Mouse (Mus musculus) cerebellum, postnatal 10 days (tissue): ENCODE results near the gene Enah.

Source experiments
- DNase-seq, 2 experiments: peaks; one replicate each; pipeline ENCODE4 v3.0.0; 2021; ENCODE audit warnings: mixed read lengths in 2 of 2

Enah gene

GRCm38 (mm10) chr1:182019926-182020801 is at the start of gene Enah:
TSS of gene Enah (minus strand) at chr1:182019990.
- DNase-seq: peak; percentile 86 to 94

DNA sequence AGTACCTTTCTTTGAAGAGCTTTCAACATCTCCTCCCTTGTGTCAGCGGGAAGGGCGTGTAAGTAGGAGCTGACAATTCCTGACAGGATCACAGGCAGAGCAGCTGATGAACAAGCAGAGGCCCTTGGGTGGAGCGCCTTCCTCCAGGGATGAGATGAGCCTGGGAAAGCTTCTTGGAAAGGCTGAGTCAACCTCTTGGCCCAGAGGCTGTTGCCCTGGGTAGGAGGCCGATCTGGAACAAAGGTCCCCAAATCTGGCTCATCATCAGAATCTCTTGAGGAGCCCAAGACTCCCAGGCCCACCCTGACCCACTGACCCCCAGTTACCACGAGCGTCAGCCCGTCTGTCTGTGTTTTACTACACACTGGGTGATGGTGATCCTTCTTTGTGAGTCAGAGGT is 48.3 kb upstream of the Enah start:
- no peak for DNase-seq

DNA sequence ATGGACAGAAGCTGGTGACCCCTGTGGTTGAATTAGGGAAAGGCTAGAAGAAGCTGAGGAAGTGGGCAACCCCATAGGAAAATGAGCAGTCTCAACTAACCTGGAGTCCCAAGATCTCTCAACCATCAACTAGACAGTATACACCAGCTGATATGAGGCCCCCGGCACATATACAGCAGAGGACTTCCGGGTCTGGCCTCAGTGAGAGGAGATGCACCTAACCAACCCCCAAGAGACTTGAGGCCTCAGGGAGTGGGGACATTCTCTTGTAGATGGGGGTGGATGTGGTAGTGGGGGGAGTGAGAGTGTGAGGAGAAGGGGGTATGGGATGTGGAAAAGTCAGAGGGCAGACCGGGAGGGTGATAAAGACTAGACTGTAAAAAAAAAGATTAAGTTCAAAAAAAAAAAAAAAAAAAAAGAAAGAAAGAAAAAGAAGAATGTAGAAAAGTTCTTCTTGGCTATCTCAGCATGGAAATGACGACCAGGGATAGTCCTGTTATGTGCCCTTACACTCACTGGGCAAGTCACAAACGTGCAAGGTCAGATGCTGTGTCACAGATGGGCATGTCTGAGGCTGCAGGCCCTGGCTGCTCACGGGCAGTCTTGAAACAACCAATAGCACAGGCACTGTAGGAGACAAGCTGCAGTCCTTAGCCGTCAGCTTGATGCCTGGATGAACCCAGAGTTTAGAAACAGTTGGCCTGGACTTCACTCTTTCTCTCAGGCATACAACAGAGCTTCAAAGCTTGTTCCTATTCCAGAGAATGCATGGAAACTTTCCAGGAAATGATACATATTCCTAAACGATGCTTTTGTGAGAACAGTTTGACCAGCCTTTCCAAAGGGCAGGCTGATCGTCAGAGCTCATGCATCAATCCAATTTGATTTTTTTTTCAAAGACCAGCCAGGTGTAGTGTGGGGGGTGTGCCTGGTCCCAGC is 47.0 kb upstream of the Enah start:
- no peak for DNase-seq

GRCm38 (mm10) chr1:182063716-182064115 is 43.9 kb upstream of the Enah start:
- DNase-seq: no peak

DNA sequence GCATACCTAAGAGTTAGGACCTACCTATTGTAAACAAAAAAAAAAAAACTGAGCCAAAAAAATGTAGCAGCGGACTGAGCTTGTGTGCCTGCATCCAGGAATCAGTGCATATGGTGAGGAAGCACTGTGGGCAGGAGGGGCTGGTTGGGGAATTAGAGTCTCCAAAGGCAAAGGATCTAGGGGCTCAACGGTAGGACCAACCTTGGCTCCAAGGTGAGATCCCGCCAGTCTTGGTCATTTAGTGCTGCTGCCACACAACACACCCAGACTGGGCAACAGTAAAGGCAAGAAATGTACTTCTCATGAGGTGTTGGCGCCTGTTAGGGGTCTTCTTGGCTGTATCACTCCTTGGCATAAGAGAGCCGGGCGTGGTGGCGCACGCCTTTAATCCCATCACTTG is 43.0 kb upstream of the Enah start:
- no peak for DNase-seq

- DNase-seq: no peak
Measured at GRCm38 (mm10) chr1:182061203-182061602, 41.4 kb upstream of the Enah start.

GRCm38 (mm10) chr1:182059806-182060205 is 40.0 kb upstream of the Enah start:
- no peak for DNase-seq

GRCm38 (mm10) chr1:182057998-182058397 is 38.2 kb upstream of the Enah start:
- DNase-seq: no peak

- DNase-seq: peak in 1 of 2 experiments; percentile 25
Measured at GRCm38 (mm10) chr1:182055122-182055521, 35.3 kb upstream of the Enah start.

DNA sequence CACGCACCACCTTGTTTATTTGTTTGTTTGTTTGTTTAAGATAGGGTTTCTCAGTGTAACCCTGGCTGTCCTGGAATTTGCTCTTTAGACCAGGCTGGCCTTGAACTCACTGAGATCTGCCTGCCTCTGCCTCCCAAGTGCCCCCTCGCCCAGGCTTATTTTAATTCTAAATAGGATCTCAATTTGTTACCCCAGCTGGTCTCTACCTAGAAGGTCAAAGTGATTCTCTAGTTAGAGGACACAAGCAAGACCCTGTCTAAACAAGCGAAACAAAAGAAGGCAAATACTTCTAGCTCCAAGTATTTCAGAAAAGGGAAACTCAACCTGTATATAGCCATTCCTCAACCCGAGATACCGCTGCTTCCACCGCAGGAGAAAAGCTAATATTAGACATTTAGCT is 34.9 kb upstream of the Enah start:
- DNase-seq: no peak

- DNase-seq: peak in 1 of 2 experiments; percentile 26
Measured at GRCm38 (mm10) chr1:182052973-182053372, 33.2 kb upstream of the Enah start.

- no peak for DNase-seq
Measured at GRCm38 (mm10) chr1:182052385-182052784, 32.6 kb upstream of the Enah start.

DNA sequence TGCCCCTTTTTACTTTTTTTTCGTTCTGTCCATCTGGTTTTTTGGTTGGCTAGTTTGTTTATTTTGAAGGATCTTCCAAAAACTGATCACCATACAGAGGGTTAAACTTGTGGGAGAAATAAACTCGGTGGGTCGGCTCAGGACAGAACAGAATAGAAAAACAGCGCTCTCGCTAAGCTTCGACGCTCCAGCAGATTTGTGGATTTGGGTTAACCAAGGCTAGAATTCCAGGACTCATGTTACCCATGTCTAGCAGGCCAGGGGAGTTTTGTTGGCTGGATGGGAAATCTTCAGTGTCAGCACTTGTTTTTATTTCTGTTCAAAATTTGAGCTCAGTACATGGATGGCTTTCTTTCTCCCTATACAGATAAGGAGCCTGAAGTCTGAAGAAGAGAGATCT is 30.0 kb upstream of the Enah start:
- no peak for DNase-seq

- no peak for DNase-seq
Measured at GRCm38 (mm10) chr1:182048101-182048500, 28.3 kb upstream of the Enah start.

GRCm38 (mm10) chr1:182047016-182047690 is 27.4 kb upstream of the Enah start:
- DNase-seq: peak; percentile 89 to 93

GRCm38 (mm10) chr1:182045208-182045607 is 25.4 kb upstream of the Enah start:
- no peak for DNase-seq

- DNase-seq: no peak
Measured at GRCm38 (mm10) chr1:182040538-182040937, 20.7 kb upstream of the Enah start.

DNA sequence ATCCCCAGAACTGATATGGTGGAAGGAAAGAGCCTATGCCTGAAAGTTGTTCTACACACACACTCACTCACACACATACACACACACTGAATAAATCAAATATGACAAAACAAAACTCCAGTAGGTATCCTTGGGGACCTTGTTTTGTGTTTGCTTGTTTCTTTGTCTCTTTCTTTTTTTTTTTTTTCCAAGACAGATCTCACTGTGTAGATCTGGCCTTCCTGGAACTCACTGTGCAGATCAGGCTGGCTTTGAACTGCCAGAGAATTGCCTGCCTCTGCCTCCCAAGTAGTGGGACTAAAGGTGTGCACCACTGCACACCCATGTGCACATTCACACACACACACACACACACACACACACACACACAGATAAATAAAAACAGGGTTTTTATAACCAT is 12.0 kb upstream of the Enah start:
- DNase-seq: no peak

GRCm38 (mm10) chr1:182031066-182031465 is 11.3 kb upstream of the Enah start:
- DNase-seq: no peak

DNA sequence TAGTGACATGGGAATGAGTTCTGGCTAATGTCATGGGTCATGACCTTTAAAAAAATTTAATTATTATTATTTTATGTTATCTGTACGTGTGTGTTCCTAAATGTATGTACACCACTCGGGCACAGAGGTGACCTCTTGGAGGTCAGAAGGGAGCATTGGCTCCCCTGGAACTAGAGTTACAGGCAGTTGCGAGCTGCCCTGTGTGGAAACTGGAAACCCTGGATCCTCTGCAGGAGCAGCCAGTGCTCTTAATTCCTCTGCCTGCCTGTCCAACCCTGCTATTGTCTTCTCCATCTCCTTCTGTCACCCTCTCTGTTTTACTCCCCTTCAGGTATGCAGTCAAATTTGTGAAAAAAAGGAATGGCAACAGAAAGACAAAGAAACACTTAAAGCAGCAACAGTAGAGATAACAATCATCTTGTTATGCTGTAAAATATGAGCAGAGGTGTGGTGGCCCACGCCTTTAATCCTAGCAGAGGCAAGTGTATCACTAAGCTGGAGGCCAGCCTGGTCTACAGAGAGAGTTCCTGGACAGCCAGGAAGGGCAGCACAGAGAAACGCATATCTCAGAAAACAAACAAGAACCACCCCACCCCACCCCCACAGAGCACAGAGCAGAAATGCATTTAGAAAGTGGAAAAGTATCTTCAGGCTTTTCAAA is 10.3 kb upstream of the Enah start:
- no peak for DNase-seq

DNA sequence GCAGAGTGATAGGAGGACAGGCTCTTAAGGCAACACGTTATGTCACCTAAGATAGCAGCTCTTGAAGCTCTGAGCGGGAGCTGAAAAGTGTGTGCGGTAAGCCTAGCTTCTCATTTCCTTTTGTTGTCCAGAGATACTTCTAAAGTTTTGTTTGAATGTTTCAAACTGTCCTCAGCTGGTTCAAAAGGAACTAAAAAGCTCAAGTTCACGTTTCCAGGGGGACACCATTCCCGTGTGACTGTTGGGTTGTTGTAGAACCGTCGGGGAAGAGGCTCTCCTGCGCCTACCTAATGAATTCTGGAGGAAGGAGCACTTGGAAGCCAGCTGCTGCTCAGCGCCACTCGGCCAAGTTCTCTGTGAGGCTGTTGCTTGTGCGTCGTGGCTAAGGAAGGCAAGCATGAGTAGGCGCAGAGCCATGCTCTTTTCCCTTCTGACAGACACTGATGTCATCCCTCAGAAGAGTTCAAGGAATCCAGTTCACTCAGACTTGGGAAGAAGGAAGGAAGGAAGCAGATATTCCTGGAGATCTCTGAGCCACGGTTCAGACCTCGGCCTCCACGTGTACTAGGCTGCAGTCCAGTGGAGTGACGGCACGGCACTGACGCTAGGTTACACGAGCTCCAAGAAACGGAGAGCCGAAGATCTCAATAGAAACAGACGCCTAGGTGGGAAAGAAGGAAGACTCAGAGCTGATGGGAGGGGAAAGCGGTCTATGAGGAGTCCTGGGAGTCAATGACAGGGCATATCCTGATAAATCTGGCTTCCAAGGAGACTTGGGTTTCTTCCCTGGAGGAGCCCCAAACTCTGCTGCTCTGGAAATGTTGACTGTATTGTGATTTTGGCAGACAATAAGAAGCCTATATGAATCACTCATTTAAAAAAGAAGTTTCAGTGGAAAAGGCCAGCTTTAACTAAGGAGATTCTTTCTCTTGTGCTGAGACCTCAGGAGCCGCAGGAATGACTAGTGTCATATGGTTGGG is 8.7 kb upstream of the Enah start:
- DNase-seq: peak; percentile 22 to 33
